ENCODE assay signal across 8 mouse cellular contexts in the genomic region with DNA sequence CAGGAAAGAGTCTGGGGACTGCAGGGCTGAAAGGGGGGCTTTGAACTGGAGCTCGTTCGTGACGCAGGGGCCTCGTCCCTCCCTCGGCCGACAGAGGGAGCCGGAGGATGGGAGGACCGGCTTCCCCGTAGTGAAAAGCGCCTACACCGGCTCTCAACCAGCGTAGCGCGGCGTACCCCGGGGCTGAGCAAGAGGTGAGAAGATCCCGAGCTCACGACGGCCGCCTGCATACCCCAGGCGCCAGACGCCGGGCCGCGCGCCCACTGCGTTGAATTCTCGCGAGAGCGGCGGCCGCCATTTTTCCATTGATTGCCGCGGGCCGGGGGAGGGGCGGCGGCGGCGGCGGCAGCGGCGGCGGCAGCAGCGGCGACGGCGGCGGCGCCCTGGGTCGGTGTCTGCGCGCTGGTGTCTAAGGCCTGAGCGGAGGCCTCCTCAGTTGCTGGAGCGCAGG. TPM values are rescaled to one million over a fixed set of nuclear protein-coding genes. Genes with fewer than 3 reads are reported as not detected.
DNase-seq lines count a peak whose midpoint lies in the region; ATAC-seq and TF ChIP-seq lines count a peak whose summit lies in the region.

Usp47 (plus strand) TSS at position 355 of the 451 bp plus-strand sequence.

- 2% methylated on average over 54 of the region's 54 CpGs for WGBS in heart, embryonic 10.5 days
- under 1% methylated on average over 47 of the region's 54 CpGs for WGBS in kidney, embryonic 15.5 days
- WGBS in limb, embryonic 15.5 days = under 1% methylated on average over 49 of the region's 54 CpGs
- WGBS in midbrain, postnatal 0 days = 0% methylated on average over 35 of the region's 54 CpGs

- peaks cover 53% of the 10 kb centered on the region for H3K79me2 ChIP-seq in C2C12 (ENCODE audit: control insufficient read depth, insufficient read depth)

- peaks cover 44% of the 10 kb centered on the region for H3K79me3 ChIP-seq in C2C12 (ENCODE audit: low read depth)

- TF ChIP-seq POLR2A in embryonic fibroblast, embryonic 13.5 days (IDR thresholded peaks at IDR 0.05; ENCODE audit: low read depth, low read length) = peak; percentile 87

- H3K4me3 ChIP-seq in C2C12 (ENCODE audit: insufficient read depth, poor library complexity, severe bottlenecking) = peak within 1 kb of the TSS; percentile 82
- peak within 1 kb of the TSS; percentile 86 for H3K4me3 ChIP-seq in embryonic fibroblast, embryonic 13.5 days (ENCODE audit: insufficient read depth, low read length)
- peak within 1 kb of the TSS; percentile 99 for H3K4me3 ChIP-seq in heart, embryonic 10.5 days
- peak within 1 kb of the TSS; percentile 93 for H3K4me3 ChIP-seq in kidney, embryonic 15.5 days (replicated peaks)
- peak within 1 kb of the TSS; percentile 93 for H3K4me3 ChIP-seq in limb, embryonic 15.5 days
- H3K4me3 ChIP-seq in midbrain, postnatal 0 days (ENCODE audit: low read depth, low read length) = peak within 1 kb of the TSS; percentile 96

- H3K9ac ChIP-seq in kidney, embryonic 15.5 days = peak within 1 kb of the TSS; percentile 99
- H3K9ac ChIP-seq in limb, embryonic 15.5 days = peak within 1 kb of the TSS; percentile 99
- peak within 1 kb of the TSS; percentile 100 for H3K9ac ChIP-seq in midbrain, postnatal 0 days (replicated peaks; ENCODE audit: low read length, poor library complexity, severe bottlenecking)

- no peaks in the 10 kb centered on the region for H3K27me3 ChIP-seq in C2C12 (ENCODE audit: control insufficient read depth, insufficient read depth, insufficient read length)
- no peaks in the 10 kb centered on the region for H3K27me3 ChIP-seq in heart, embryonic 10.5 days (ENCODE audit: insufficient read depth, poor library complexity, severe bottlenecking)
- no peaks in the 10 kb centered on the region for H3K27me3 ChIP-seq in kidney, embryonic 15.5 days
- no peaks in the 10 kb centered on the region for H3K27me3 ChIP-seq in limb, embryonic 15.5 days
- no peaks in the 10 kb centered on the region for H3K27me3 ChIP-seq in midbrain, postnatal 0 days (ENCODE audit: insufficient read depth, low read length)

- H3K4me1 ChIP-seq in embryonic fibroblast, embryonic 13.5 days (ENCODE audit: control insufficient read depth, insufficient read depth, low read length) = peaks cover 2% of the 10 kb centered on the region; the same call in 1 of the 2 replicates
- H3K4me1 ChIP-seq in heart, embryonic 10.5 days = peaks cover 41% of the 10 kb centered on the region
- H3K4me1 ChIP-seq in kidney, embryonic 15.5 days = peaks cover 41% of the 10 kb centered on the region
- peaks cover 26% of the 10 kb centered on the region for H3K4me1 ChIP-seq in limb, embryonic 15.5 days
- peaks cover 8% of the 10 kb centered on the region; the same call in 1 of the 2 replicates for H3K4me1 ChIP-seq in midbrain, postnatal 0 days (ENCODE audit: insufficient read depth, low read length)

- peak; percentile 88 for DNase-seq in brain, adult 2 months (ENCODE audit: low read depth, low spot score)
- peak; percentile 92 for DNase-seq in heart, embryonic 10.5 days (ENCODE audit: low spot score)
- DNase-seq in midbrain, postnatal 0 days (ENCODE audit: low spot score) = peak; percentile 82
- peak; percentile 83 to 91 for DNase-seq in spleen, postnatal 10 days (ENCODE audit: low spot score in 2 of 2)

- peak within 1 kb of the TSS; percentile 70 for H3K4me2 ChIP-seq in kidney, embryonic 15.5 days
- H3K4me2 ChIP-seq in limb, embryonic 15.5 days = peak within 1 kb of the TSS; percentile 75
- H3K4me2 ChIP-seq in midbrain, postnatal 0 days (ENCODE audit: low read depth, low read length, poor library complexity, severe bottlenecking) = peak within 1 kb of the TSS; percentile 83

- peak within 1 kb of the TSS; percentile 69 for H3ac ChIP-seq in C2C12 (ENCODE audit: control insufficient read depth, insufficient read length, low read depth)

- peak within 1 kb of the TSS; percentile 87 for H3K27ac ChIP-seq in embryonic fibroblast, embryonic 13.5 days (ENCODE audit: insufficient read depth, low read length)
- H3K27ac ChIP-seq in heart, embryonic 10.5 days = peak within 1 kb of the TSS; percentile 100
- H3K27ac ChIP-seq in kidney, embryonic 15.5 days = peak within 1 kb of the TSS; percentile 97
- H3K27ac ChIP-seq in limb, embryonic 15.5 days = peak within 1 kb of the TSS; percentile 99
- H3K27ac ChIP-seq in midbrain, postnatal 0 days (ENCODE audit: low read depth, low read length) = peak within 1 kb of the TSS; percentile 97

- ATAC-seq in kidney, embryonic 15.5 days (replicated peaks; ENCODE audit: low FRiP score) = peak; percentile 94
- peak; percentile 92 for ATAC-seq in limb, embryonic 15.5 days (ENCODE audit: insufficient number of reproducible peaks, low FRiP score, low TSS enrichment, low read depth)
- peak; percentile 92 for ATAC-seq in midbrain, postnatal 0 days (ENCODE audit: low FRiP score)

- TF ChIP-seq CTCF in C2C12 (IDR thresholded peaks at IDR 0.05; ENCODE audit: control insufficient read depth, insufficient read depth, insufficient read length) = no peak
- peak; percentile 52; the same call in 1 of the 2 replicates for TF ChIP-seq CTCF in embryonic fibroblast, embryonic 13.5 days (IDR thresholded peaks at IDR 0.05; ENCODE audit: borderline replicate concordance, insufficient read depth, low read length)
- TF ChIP-seq CTCF in midbrain, postnatal 0 days (IDR thresholded peaks at IDR 0.05) = peak; percentile 68

- H3K36me3 ChIP-seq in C2C12 (ENCODE audit: control insufficient read depth, insufficient read depth) = peaks cover 7% of the 10 kb centered on the region
- no peaks in the 10 kb centered on the region for H3K36me3 ChIP-seq in heart, embryonic 10.5 days
- H3K36me3 ChIP-seq in kidney, embryonic 15.5 days = no peaks in the 10 kb centered on the region
- 0 out of 2 replicates have a peak, but pooled peaks cover 1% of the 10 kb centered on the region for H3K36me3 ChIP-seq in limb, embryonic 15.5 days
- no peaks in the 10 kb centered on the region for H3K36me3 ChIP-seq in midbrain, postnatal 0 days (ENCODE audit: insufficient read depth, low read length)

- no peaks in the 10 kb centered on the region for H3K9me3 ChIP-seq in heart, embryonic 10.5 days
- H3K9me3 ChIP-seq in kidney, embryonic 15.5 days (replicated peaks) = no peaks in the 10 kb centered on the region
- no peaks in the 10 kb centered on the region for H3K9me3 ChIP-seq in limb, embryonic 15.5 days
- H3K9me3 ChIP-seq in midbrain, postnatal 0 days (ENCODE audit: low read length) = no peaks in the 10 kb centered on the region

TF ChIP-seq in C2C12, 6 proteins besides CTCF, POLR2A, EP300 and RAD21:
- TF ChIP-seq USF1 (IDR thresholded peaks at IDR 0.05; ENCODE audit: low read depth) = no peak
- peak; percentile 88 for TF ChIP-seq MAX (IDR thresholded peaks at IDR 0.05)

RNA-seq across cellular contexts. Expression of gene Usp47, which starts in this region (rescaled TPM):
- 24.7 TPM for polyA plus RNA-seq in C2C12 (2012; fragmentation: generic; extraction: Trizol)
- 123 and 130 TPM in 2 replicates for polyA plus RNA-seq in embryonic fibroblast, embryonic 13.5 days (2011; ENCODE audit: insufficient read length, low read depth, missing spikeins)
- 69.9 and 79.4 TPM in 2 replicates for polyA plus RNA-seq in heart, embryonic 10.5 days (2016; fragmentation: Nextera tagmentation; extraction: Ambion mirVana)
- polyA plus RNA-seq in kidney, embryonic 15.5 days (2015; fragmentation: Nextera tagmentation; extraction: Ambion mirVana) = 61.1 and 62.0 TPM in 2 replicates
- 65.1 and 66.5 TPM in 2 replicates for polyA plus RNA-seq in limb, embryonic 15.5 days (2015; fragmentation: Nextera tagmentation; extraction: Ambion mirVana)
- 79.0 and 96.9 TPM in 2 replicates for total RNA-seq in midbrain, postnatal 0 days (2014; rRNA removed)
- 49.2 and 52.2 TPM in 2 replicates for polyA plus RNA-seq in midbrain, postnatal 0 days (2015; fragmentation: Nextera tagmentation; extraction: Ambion mirVana)

Comparison
In these comparisons a context has a peak if more than half of its experiments do, and no peak if none do; other contexts are left out.
1. Peak in every context shown above with its lines: DNase-seq, ATAC-seq, H3K4me3 ChIP-seq and H3K27ac ChIP-seq.